In the genomic region with DNA sequence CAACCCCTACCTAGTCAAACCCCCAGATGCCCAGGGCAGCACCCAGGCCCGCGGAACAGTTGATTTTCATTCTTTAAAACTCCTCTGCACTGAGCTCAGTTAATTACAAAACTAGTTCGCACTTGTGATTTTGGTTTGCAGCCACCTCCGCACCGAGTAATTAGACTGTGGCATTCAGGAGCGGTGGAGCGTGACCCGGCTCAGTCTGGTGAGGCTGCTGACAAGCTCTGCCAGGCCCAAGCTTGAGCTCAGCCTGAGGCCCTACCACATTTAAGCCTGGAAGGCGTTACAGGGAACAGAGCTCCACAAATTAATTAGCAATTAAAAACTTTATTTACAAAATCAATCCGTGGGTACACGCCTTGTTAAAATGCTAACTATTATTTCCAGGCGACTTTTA, we compare ENCODE assay signal across 8 mouse cellular contexts.
DNase-seq lines count a peak whose midpoint lies in the region; ATAC-seq lines count a peak whose summit lies in the region.

No protein-coding gene starts in this region.

- H3K4me1 ChIP-seq in forebrain, embryonic 16.5 days (replicated peaks; ENCODE audit: control insufficient read depth, insufficient read depth, low read length): peaks cover 15% of the 10 kb centered on the region
- H3K4me1 ChIP-seq in midbrain, embryonic 16.5 days (ENCODE audit: control insufficient read depth, insufficient read depth, low read length): peaks cover 3% of the 10 kb centered on the region; the same call in 1 of the 2 replicates

- H3K27ac ChIP-seq in forebrain, embryonic 16.5 days (ENCODE audit: low read length): no peak overlapping the region
- no peak overlapping the region for H3K27ac ChIP-seq in midbrain, embryonic 16.5 days (ENCODE audit: low read length)

- no peaks in the 10 kb centered on the region for H3K9me3 ChIP-seq in forebrain, embryonic 16.5 days (ENCODE audit: control insufficient read depth, low read length)
- H3K9me3 ChIP-seq in midbrain, embryonic 16.5 days (replicated peaks; ENCODE audit: control insufficient read depth, low read length, poor library complexity, severe bottlenecking): no peaks in the 10 kb centered on the region

- no peak overlapping the region for H3K9ac ChIP-seq in forebrain, embryonic 16.5 days (replicated peaks; ENCODE audit: low read depth, low read length)
- H3K9ac ChIP-seq in midbrain, embryonic 16.5 days (ENCODE audit: low read depth, low read length): no peak overlapping the region

- H3K36me3 ChIP-seq in forebrain, embryonic 16.5 days (ENCODE audit: control insufficient read depth, insufficient read depth): no peaks in the 10 kb centered on the region
- H3K36me3 ChIP-seq in midbrain, embryonic 16.5 days (ENCODE audit: control insufficient read depth, insufficient read depth, low read length): no peaks in the 10 kb centered on the region

- peak; percentile 94 for ATAC-seq in forebrain, embryonic 16.5 days
- ATAC-seq in midbrain, embryonic 16.5 days: peak; percentile 76; the same call in 1 of the 2 replicates
- ATAC-seq in activated CD4-positive, CD25-positive, alpha-beta regulatory T cell, adult 4 months: no peak

- H3K4me3 ChIP-seq in forebrain, embryonic 16.5 days (replicated peaks; ENCODE audit: low read length): no peak overlapping the region
- H3K4me3 ChIP-seq in midbrain, embryonic 16.5 days (ENCODE audit: low read depth, low read length): no peak overlapping the region

- H3K4me2 ChIP-seq in forebrain, embryonic 16.5 days (ENCODE audit: low read length): no peak overlapping the region
- no peak overlapping the region for H3K4me2 ChIP-seq in midbrain, embryonic 16.5 days (ENCODE audit: low read length)

- peak; percentile 2 for DNase-seq in cerebellum, adult 11 months
- no peak for DNase-seq in cerebellum, adult 9-11 months
- peak; percentile 62 for DNase-seq in kidney, postnatal 10 days
- no peak for DNase-seq in adrenal gland, adult 8-10 months
- no peak for DNase-seq in heart, adult 9 months (ENCODE audit: low spot score in 2 of 2)

- WGBS in forebrain, embryonic 16.5 days: 4% methylated on average over 12 of the region's 12 CpGs
- 11% methylated on average over 12 of the region's 12 CpGs for WGBS in midbrain, embryonic 16.5 days

- no peaks in the 10 kb centered on the region; the same call in 1 of the 2 replicates for H3K27me3 ChIP-seq in forebrain, embryonic 16.5 days (replicated peaks; ENCODE audit: control insufficient read depth, insufficient read depth, low read length)
- H3K27me3 ChIP-seq in midbrain, embryonic 16.5 days (ENCODE audit: control insufficient read depth, insufficient read depth, low read depth, low read length): no peaks in the 10 kb centered on the region

Comparison
In these comparisons a context has a peak if more than half of its experiments do, and no peak if none do; other contexts are left out.
1. DNase-seq: peak in cerebellum, adult 11 months (single experiment) and kidney, postnatal 10 days (single experiment); none in cerebellum, adult 9-11 months (single experiment), adrenal gland, adult 8-10 months (single experiment) and heart, adult 9 months (0 of 2).